Mouse (Mus musculus): ENCODE results near the gene Mad2l1. TPM values are rescaled to one million over a fixed set of nuclear protein-coding genes. Genes with fewer than 3 reads are reported as not detected.

Mad2l1 gene
- 87.2 and 91.4 TPM in 2 replicates for total RNA-seq (2017)

DNA sequence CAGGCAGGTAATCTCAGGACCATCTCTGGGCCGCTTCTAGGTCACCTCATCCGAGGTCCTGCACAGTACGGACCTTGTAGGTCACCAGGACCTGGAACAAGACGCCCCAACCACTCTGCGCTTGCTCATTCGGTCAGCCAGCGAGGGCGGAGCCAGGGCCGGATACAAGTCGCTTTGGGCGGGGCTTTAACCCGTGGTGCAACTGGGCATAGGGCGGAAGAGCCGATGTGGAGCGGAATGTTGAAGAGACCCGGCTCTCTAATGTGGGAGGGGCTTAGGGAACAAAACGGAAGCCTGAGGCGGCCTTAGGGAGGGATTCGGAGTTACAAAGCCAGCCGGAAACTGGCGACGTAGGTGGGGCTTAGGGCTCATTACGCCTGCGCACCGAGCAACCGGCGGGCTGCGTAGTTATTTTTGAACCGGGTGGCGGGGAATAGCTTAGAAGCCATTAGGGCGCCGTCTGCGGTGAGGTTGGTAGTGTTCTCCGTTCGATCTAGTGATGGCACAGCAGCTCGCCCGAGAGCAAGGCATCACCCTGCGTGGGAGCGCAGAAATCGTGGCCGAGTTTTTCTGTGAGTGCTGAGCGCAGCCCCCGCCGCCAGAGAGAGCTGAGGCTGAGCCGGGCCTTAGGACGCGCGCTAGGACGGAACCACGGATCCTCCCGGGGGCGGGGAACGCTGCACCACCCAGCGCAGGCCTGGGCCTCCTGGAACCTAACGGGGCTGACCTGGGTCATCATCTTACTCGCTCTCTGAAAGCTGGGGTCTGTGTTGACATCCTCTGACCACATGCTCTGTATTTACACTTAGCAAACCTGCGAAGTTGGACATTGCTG, at the start of gene Mad2l1:
Mad2l1 (plus strand) TSS at position 363 of the 835 bp plus-strand sequence.
- peak; percentile 96 to 97 for ATAC-seq (replicated peaks in 1 of 2; ENCODE audit: insufficient read depth in 1 of 2, low FRiP score in 2 of 2, low TSS enrichment in 1 of 2, low read depth in 1 of 2, poor library complexity in 2 of 2, severe bottlenecking in 2 of 2)

GRCm38 (mm10) chr6:66493685-66494084, 41.5 kb upstream of the Mad2l1 start:
- ATAC-seq (replicated peaks in 1 of 2; ENCODE audit: insufficient read depth in 1 of 2, low FRiP score in 2 of 2, low TSS enrichment in 1 of 2, low read depth in 1 of 2, poor library complexity in 2 of 2, severe bottlenecking in 2 of 2): peak in 1 of 2 experiments; percentile 59; a peak in 1 of 4 replicates

DNA sequence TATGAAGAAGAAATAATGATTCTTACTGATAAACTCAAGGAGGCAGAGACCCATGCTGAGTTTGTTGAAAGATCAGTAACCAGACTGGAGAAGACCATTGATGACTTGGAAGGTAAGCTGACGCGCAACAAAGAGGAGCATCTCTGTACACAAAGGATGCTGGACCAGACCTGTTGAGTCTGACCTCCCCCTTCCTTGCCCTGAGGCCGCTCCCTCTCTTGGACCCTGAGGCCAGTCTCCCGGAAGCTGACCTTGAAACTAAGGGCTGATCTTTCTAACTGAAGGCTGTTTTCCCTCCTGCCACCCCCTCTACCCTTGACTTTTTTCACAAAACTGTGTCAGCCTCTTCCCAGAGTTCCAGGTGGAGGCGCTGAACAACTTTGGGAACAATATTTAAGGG, 18.8 kb upstream of the Mad2l1 start:
- no peak for ATAC-seq (replicated peaks in 1 of 2; ENCODE audit: insufficient read depth in 1 of 2, low FRiP score in 2 of 2, low TSS enrichment in 1 of 2, low read depth in 1 of 2, poor library complexity in 2 of 2, severe bottlenecking in 2 of 2)

DNA sequence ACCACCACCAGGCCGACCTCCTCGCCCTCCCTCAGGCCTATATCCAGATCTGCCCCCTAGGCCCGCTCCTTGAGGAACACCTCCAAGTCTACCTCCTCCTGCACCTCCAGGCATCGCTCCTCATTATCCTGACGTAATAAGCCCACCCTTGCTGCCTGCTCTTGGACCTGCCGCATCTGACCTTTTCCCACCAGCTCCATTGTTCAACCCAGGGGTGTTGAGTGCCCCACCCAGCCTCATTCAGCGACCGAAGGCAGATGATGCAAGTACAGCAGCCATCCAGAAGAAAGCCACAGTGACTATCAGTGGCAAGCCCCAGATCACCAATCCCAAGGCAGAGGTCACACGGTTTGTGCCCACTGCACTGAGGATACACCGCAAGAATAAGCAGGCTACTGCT, 6.8 kb upstream of the Mad2l1 start:
- no peak for ATAC-seq (replicated peaks in 1 of 2; ENCODE audit: insufficient read depth in 1 of 2, low FRiP score in 2 of 2, low TSS enrichment in 1 of 2, low read depth in 1 of 2, poor library complexity in 2 of 2, severe bottlenecking in 2 of 2)

DNA sequence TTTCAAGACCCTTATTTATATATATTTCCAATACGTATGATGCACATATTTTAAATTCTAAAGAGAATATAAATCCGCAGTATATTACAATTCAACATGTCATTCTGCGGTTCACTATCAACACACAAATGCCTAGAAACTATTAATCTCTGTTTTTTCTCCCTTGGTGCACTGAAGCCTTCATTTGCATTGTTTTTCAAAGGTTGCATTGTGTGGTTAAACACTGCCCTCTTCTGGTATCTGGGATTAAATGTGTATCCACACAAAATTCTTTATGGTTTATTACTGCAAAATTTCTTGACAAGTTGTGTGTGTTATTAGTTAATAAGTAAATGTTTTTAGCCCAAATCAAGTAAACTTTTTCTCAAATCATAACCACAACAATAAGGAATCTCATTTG, 1.9 kb upstream of the Mad2l1 start:
- no peak for ATAC-seq (replicated peaks in 1 of 2; ENCODE audit: insufficient read depth in 1 of 2, low FRiP score in 2 of 2, low TSS enrichment in 1 of 2, low read depth in 1 of 2, poor library complexity in 2 of 2, severe bottlenecking in 2 of 2)

DNA sequence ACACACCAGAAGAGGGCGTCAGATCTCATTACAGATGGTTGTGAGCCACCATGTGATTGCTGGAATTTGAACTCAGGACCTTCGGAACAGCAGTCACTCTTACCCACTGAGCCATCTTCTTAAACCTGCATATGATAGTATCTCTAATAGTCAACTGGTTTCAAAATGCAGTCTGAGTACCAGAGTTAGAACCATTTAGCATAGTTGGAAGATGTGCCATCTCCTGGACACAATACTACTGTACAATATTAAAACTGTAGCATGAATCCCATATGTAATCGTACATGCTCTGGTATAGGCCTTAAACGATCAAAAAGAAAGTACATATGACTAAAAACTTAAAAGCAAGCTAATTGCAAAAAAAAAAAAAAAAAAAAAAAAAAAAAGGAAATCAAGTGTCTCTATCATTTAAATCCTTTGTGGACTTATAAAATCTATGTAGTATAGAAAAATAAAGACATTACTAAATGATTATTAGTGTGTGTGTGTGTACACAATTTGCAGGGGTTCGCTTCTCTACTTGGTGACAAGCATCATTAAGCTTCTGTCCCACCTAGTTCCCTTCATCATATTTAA, 736 bp upstream of the Mad2l1 start:
- ATAC-seq (replicated peaks in 1 of 2; ENCODE audit: insufficient read depth in 1 of 2, low FRiP score in 2 of 2, low TSS enrichment in 1 of 2, low read depth in 1 of 2, poor library complexity in 2 of 2, severe bottlenecking in 2 of 2): no peak; a peak in 1 of 4 replicates

- ATAC-seq (replicated peaks in 1 of 2; ENCODE audit: insufficient read depth in 1 of 2, low FRiP score in 2 of 2, low TSS enrichment in 1 of 2, low read depth in 1 of 2, poor library complexity in 2 of 2, severe bottlenecking in 2 of 2): no peak
These were observed 776 bp downstream of the Mad2l1 start for GRCm38 (mm10) chr6:66535966-66536365.

DNA sequence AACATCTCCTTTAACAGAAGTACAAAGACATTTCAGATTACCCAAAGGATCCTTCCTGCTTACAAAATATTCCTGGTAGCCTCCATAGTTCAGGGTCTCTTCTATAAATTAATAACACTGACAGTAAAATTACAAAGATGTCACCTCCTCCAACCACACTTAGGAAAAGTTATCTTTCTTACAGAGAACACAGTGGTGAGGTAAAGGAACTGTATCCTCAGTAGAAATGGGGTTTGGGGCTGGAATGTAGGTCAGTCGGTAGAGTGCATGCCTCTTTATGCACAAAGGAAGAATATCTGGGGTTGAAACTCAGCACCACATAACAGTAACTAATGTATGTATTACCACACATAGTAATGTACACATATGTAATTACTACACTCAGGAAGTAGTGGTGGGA, 24.8 kb downstream of the Mad2l1 start, which contains the start of gene Vmn1r32:
Vmn1r32 (minus strand) TSS at position 101 of the 400 bp plus-strand sequence.
- ATAC-seq (replicated peaks in 1 of 2; ENCODE audit: insufficient read depth in 1 of 2, low FRiP score in 2 of 2, low TSS enrichment in 1 of 2, low read depth in 1 of 2, poor library complexity in 2 of 2, severe bottlenecking in 2 of 2): no peak

- ATAC-seq (replicated peaks in 1 of 2; ENCODE audit: insufficient read depth in 1 of 2, low FRiP score in 2 of 2, low TSS enrichment in 1 of 2, low read depth in 1 of 2, poor library complexity in 2 of 2, severe bottlenecking in 2 of 2): no peak
These were observed 60.6 kb downstream of the Mad2l1 start for GRCm38 (mm10) chr6:66595804-66596203.

Other genes starting within 250 kb of the Mad2l1 start
- not detected in 2 replicates for gene Vmn1r32, start 24.7 kb downstream of the Mad2l1 start, total RNA-seq (2017)
- not detected in 2 replicates for gene Vmn1r33, start 82.9 kb downstream of the Mad2l1 start, total RNA-seq (2017)
- gene Vmn1r34, start 108.5 kb downstream of the Mad2l1 start, total RNA-seq (2017): not detected in 2 replicates
- gene Vmn1r35, start 150.5 kb downstream of the Mad2l1 start, total RNA-seq (2017): not detected in 2 replicates
- gene Vmn1r36, start 183.8 kb downstream of the Mad2l1 start, total RNA-seq (2017): not detected in 2 replicates
- not detected in 2 replicates for gene Vmn1r37, start 194.0 kb downstream of the Mad2l1 start, total RNA-seq (2017)
- gene Vmn1r38, start 247.2 kb downstream of the Mad2l1 start, total RNA-seq (2017): not detected in 2 replicates